Mouse (Mus musculus) splenic B cell, adult 2 months (primary cell): Measurements from ENCODE around the gene Ccdc162.

Experiments used
- DNase-seq: peaks from one replicate; pipeline ENCODE4 v3.0.0-alpha.2; 2011; ENCODE audit warnings: low read depth, low spot score
- H3K27me3 ChIP-seq: 2 replicates; pipeline ENCODE4 v1.6.1; 2012; ENCODE audit warnings: mild to moderate bottlenecking, low read length, moderate library complexity, mixed read lengths; ENCODE audit not compliant: control insufficient read depth, poor library complexity, insufficient read depth, severe bottlenecking
- H3K36me3 ChIP-seq: 2 replicates; pipeline ENCODE4 v1.6.1; 2012; ENCODE audit warnings: mild to moderate bottlenecking, low read length, moderate library complexity, mixed read lengths; ENCODE audit not compliant: control insufficient read depth, poor library complexity, insufficient read depth, severe bottlenecking

Ccdc162 gene

DNA sequence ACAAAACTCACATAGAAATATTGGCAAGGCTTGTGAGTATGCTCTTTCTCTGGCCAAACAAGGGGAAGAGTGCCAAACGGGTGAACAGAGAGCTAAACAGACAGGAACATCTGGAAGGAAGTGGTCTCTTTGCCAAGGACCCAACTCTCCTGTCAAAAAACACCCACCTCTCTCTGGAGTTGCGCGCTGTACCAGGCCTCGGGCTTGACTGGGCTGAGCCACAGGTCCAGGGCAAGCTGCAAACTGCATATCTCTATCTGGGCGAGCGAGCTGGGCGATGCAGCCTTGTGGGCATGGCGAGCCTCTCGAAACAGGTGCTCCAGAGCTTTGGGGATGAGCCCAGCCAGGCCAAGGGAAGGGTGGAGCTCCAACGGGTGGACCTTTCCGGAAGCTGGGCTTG is 82.6 kb downstream of the Ccdc162 start:
- DNase-seq: no peak
- Histone ChIP-seq H3K27me3 (no peaks in the 10 kb centered on the region), H3K36me3 (no peaks in the 10 kb centered on the region)

DNA sequence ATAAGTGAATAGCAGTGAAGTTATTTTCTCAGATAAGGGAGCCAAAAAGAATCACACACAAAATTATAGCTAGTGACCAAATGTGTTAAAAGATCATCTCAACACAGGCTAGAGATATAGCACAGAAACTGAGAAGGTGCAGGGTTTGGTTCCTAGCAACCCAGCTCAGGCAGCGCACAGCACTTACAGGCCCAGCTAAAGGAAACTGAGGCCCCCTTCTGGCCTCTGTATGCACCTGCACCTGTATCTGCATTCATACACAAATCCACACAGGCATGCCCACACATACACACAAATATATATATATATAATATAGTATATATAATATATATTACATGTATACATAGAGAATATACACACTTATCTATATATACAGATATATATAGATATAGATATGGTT is 84.4 kb downstream of the Ccdc162 start:
- Histone ChIP-seq H3K27me3 (no peaks in the 10 kb centered on the region), H3K36me3 (no peaks in the 10 kb centered on the region)
- peak; percentile 27 for DNase-seq

DNA sequence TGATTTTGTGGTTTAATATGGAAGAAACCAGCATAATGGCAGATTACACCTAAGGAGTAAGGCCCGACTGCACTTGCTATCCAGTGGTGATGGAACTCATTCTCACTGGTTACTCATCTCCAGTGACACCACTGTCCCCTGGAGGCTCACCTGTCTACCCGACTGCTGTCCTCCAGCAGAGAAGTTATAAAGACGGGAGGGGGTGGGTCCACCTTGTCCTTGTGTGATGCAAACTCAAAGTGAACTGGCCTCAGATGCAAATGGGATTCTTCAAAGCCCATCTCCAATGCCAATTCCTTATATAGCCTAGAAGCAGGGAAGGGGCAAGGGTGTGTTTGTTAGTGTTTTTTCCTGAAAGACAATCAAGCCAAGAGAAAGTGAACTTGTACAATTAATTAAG is 89.4 kb downstream of the Ccdc162 start:
- no peaks in the 10 kb centered on the region for H3K27me3 ChIP-seq
- no peak for DNase-seq
- no peaks in the 10 kb centered on the region for H3K36me3 ChIP-seq

DNA sequence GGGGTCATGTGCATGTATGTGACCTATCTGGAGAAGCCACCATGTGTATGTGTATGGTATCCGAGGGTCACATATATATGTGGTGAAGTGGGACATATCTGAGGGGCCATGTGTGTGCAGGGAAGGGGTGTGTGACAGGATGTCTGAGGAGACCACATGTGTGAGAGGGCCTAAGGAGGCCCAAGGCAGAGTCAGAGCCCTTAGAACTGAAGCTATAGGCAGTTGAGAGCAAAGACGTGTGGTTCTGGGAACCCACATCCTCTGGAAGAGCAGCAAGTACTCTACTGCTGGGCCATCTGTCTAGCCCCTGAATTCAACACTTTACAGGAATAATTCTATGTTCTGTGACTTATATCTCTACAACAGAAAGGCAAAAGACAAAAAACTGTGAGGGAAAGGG is 96.4 kb downstream of the Ccdc162 start:
- no peak for DNase-seq
- Histone ChIP-seq H3K36me3 (no peaks in the 10 kb centered on the region), H3K27me3 (no peaks in the 10 kb centered on the region)

DNA sequence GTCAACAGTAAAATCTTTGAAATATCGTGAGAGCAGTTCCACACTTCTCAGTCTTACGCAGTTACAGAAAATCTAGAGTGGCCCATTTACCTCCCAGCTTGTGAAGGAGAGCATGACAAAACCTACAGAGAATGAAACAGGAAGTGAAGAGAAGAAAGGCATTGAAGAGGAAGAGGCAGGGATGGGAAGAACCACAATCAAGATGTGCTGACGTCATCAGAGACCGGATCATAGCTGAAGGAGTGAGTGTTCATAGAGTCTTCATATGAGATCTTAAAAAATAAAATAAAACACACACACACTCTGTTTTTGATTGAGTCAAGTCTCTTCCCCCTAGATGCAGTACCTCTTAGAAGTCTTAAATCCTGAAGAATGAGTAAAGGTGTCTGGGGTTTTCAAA is 100.9 kb downstream of the Ccdc162 start:
- DNase-seq: peak; percentile 43
- no peaks in the 10 kb centered on the region for H3K27me3 ChIP-seq
- H3K36me3 ChIP-seq: no peaks in the 10 kb centered on the region

DNA sequence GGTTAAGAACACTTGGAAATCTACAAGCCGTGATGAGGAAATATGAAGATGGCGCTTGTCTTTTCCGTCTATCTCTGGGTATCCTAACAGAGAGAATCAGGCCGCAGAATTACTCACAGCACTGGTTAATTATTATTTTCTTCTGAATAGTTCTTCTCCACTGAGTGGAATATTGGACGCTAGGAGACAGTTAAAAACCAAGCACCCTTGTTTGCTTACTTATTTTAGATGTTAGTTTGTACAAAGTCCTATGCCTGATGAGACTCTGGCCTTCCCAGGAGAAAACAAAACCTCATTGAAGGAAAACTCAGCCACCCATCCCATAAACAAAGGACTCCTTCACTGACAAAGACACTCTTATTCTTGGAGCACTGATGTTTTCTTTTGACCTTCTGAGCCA is 104.5 kb downstream of the Ccdc162 start:
- no peaks in the 10 kb centered on the region for H3K27me3 ChIP-seq
- no peaks in the 10 kb centered on the region for H3K36me3 ChIP-seq
- no peak for DNase-seq

DNA sequence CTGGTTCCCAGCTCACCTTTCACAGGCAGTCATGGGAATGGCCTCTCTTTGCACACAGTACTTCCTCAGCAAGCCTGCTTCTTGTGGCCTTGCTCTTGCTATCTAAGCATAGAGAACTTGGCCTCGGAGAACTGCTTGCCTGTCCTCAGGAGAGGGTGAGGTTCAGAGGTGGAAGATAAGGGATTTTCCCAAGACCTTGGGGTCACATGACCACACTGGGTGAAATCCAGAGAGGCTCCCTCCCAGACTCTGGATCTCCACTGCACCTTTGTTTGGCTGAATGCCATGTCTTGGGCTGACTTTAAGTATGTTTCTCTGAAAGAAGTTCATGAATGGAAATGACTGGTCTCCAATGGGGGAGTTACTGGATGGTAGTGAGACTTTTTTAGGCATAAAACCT is 107.0 kb downstream of the Ccdc162 start:
- H3K27me3 ChIP-seq: no peaks in the 10 kb centered on the region
- DNase-seq: no peak
- H3K36me3 ChIP-seq: no peaks in the 10 kb centered on the region

DNA sequence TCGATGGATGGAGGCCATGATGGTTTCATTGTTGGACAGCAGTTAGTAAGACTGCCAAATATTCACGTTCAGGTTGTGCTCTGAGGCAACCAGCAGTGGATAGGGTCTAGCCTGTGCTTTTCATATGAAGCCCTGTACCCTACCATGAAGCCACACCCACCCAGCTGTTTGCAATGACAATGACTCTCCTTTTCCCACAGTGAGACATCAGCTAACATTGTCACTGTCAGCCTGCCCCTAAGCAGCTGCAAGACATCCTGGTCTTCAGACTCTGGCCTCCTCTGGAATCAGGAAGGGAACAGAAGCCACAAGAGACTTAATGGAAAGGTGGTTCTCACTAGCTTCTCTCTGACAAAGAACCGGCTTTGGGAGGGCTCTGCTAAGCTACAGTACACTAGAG is 107.9 kb downstream of the Ccdc162 start:
- DNase-seq: no peak
- H3K27me3 ChIP-seq: no peaks in the 10 kb centered on the region
- no peaks in the 10 kb centered on the region for H3K36me3 ChIP-seq

DNA sequence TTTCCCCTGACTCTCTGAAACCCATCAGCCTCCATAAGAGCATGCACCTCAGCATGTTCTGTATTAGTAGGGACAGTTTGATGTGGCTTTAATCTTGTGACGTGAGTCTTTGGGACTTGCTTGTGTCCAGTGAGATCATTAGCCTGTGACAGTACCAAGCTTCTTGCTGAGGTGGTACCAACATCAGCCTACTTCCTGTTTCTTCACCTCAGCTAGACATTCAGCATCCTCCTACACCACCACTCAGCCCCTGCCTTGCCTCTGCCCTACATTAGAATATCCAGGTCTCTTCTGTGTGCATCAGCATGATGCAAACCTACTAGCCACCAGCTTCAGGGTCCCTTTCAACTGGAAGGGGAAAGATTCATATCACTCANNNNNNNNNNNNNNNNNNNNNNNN is 113.8 kb downstream of the Ccdc162 start:
- no peaks in the 10 kb centered on the region for H3K27me3 ChIP-seq
- DNase-seq: peak; percentile 50
- no peaks in the 10 kb centered on the region for H3K36me3 ChIP-seq

DNA sequence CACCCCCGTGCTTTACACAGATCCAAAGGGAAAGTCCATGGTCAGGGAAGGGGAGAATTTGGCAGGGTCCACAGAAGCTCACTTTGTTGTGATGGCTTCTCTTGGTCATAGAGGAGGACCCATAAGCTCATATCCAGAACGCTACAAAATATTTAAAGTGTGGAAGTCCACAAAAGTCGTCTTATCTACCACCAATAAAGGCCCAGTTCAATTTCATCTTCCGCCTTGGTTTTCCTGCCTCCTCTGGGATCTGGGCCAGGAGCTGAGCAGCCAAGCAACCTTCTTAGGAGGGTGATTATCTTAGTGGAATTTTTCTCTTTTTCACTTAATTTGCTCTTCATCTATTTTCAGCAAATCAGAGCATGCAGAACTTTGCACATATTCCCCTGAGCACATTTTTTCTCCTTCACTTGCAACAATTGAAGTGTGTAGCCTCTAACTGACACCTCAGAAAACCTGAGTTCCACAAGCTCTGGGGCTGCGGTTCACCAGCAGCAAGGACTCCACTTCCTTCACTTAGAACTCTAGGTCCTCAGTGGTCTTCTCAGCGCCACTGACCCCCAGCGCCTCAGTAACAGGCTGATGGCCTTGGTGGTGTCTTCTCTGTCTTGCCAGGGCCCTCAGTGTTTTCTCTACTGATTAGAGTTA is 114.4 kb downstream of the Ccdc162 start:
- DNase-seq: peak; percentile 30
- Histone ChIP-seq H3K27me3 (no peaks in the 10 kb centered on the region), H3K36me3 (no peaks in the 10 kb centered on the region)

DNA sequence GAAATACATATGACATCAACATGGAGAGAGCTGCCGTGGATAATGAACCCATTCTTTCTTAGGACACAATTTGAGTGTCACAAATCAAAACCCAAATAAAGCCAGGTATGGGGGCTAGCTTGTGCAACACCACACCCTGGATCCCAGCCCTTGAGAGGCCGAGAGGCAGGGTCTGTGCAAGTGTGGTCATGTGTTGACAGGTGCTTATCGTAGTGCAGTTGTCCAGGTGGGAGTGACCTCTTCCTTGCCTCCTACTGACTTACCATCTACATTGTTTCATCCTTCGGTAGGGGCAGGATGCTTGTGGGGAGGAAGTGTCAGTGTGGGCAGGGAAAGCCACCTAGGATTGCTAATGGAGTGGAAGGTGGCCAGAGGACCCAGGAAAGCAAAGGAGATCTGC is 115.1 kb downstream of the Ccdc162 start:
- no peaks in the 10 kb centered on the region for H3K27me3 ChIP-seq
- no peak for DNase-seq
- no peaks in the 10 kb centered on the region for H3K36me3 ChIP-seq

DNA sequence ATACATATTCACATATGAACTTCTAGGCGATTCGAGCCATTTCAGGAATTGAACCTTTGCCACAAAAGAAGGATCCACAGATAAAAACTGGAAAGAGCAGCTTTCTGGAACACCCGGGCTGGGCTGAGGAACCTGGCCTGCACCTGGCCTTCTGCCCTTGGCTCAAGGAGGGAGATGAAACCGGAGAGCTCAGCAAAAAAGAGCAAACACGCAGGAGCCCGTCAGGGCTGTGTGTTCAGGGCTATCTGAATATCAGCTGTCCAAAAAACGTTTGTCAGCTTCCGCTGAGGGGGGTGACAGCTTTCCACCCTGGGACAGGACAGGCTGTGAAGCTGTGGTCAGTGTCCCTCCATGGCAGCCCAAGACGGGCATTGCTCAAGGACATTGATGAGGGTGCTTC is 117.4 kb downstream of the Ccdc162 start:
- no peak for DNase-seq
- no peaks in the 10 kb centered on the region for H3K36me3 ChIP-seq
- no peaks in the 10 kb centered on the region for H3K27me3 ChIP-seq

DNA sequence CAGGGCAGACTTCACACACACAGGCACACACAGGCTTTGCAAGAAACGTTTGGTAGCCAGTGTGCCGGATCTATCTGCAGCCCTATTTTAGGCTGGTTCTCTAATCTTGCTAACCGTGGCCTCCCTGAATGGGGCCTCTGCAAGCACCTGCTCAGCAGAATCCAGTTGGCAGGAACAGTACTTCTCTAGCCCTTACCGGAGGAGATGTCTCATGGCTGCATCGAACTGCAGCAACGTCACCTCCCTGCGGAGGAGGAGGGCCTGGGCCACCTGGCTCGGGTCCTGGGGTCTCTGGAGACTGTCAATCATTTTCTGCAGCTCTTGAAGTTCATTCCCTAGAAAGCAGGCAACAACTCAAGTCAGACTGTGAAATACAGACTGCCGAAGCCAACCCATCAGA is 118.2 kb downstream of the Ccdc162 start:
- DNase-seq: peak; percentile 13
- no peaks in the 10 kb centered on the region for H3K27me3 ChIP-seq
- H3K36me3 ChIP-seq: no peaks in the 10 kb centered on the region

DNA sequence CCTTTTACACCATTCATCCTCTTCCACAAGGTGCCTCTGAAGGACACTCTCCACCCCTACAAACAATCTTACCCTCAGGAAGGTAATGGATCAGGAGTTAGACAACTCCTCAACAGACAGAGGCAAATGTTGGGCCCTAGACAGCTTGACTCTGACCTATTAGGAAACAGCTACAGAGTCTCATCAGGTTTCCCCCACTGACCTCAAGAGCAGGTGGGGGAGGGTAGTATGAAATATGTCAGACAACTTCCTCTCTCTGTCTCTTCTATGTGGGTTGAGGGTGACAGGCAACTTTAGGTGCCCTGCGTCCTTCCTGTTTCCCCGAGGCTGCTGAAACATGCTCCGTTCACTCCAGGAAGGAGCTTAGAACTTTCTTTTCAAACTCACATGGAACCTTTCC is 120.9 kb downstream of the Ccdc162 start:
- DNase-seq: peak; percentile 81
- H3K36me3 ChIP-seq: no peaks in the 10 kb centered on the region

DNA sequence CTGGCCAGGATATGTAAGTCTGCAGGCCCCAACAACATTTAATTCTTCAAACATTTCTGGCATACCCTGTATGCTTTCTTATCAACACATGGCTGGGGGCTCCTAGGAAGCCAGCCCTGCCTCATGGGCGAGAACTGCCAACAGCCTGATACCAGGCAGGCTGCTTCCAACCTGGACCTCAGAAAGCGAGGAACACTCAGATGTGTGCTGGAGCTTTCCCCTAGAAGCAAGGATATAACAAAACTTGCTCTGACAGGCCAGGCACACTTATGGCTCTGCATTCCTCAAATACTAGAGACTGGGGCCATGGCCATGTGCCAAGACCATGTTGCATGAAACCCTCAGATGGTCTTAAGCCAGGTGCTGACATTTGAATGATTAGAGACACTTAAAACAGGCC is 121.5 kb downstream of the Ccdc162 start:
- no peak for DNase-seq
- H3K27me3 ChIP-seq: no peaks in the 10 kb centered on the region
- H3K36me3 ChIP-seq: no peaks in the 10 kb centered on the region

More for the DNA sequence above, 120.9 kb downstream of the Ccdc162 start:
- no peaks in the 10 kb centered on the region for H3K27me3 ChIP-seq

DNA sequence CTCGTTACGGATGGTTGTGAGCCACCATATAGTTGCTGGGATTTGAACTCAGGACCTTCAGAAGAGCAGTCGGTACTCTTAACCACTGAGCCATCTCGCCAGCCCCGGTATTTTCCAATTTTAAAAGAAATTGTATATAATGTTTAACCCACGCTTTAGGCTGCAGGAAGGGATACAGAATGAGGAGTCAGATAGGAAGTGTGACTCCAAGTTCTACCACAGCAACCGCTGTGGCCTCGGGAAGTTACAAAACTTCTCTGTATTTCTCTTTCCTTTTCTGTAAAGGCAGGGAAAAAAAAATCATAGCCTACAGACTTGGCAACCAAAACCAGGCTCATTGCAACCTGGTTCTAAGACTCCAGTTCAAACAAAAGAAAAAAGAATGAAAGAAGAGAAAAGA is 122.0 kb downstream of the Ccdc162 start:
- no peaks in the 10 kb centered on the region for H3K27me3 ChIP-seq
- H3K36me3 ChIP-seq: no peaks in the 10 kb centered on the region
- no peak for DNase-seq
